Mouse (Mus musculus): ENCODE data around the gene Nsf. TPM values are rescaled to one million over a fixed set of nuclear protein-coding genes. Genes with fewer than 3 reads are reported as not detected.

Gene Nsf
- polyA plus RNA-seq, 1 experiment from 2014 or later, result 30.6 TPM

DNA sequence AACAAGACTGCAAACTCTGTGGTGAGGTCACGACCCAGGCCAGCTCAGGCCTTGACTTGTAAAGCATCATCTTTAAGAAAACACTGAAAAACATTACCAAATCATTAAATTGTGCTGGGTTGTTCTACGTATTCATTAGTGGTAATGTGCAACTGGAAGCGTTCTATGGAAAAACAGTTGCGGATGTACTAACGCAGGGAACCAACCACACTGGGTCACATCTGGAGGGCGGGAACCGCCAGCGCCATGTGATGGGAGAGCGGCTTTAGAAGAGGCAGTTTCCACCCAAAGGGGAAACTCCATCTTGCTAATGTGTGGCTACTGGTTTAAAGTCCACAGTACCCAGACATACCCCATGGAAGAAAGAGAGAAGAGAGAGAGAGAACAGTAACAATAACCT lies 123.4 kb downstream of the Nsf start:
- Histone ChIP-seq H3K27me3 (ENCODE audit: control insufficient read depth, insufficient read depth, low read length) (no peaks in the 10 kb centered on the region), H3K4me2 (replicated peaks; ENCODE audit: low read depth) (no peak overlapping the region), H3K9me3 (ENCODE audit: control insufficient read depth, low read length) (no peaks in the 10 kb centered on the region), H3K36me3 (ENCODE audit: control insufficient read depth, insufficient read depth, low read length) (no peaks in the 10 kb centered on the region; the same call in 1 of the 2 replicates), H3K4me1 (replicated peaks; ENCODE audit: control insufficient read depth, insufficient read depth) (no peaks in the 10 kb centered on the region), H3K27ac (replicated peaks) (no peak overlapping the region), H3K4me3 (ENCODE audit: low read depth, low read length) (no peak overlapping the region), H3K9ac (ENCODE audit: low read length) (no peak overlapping the region)
- no peak for ATAC-seq (ENCODE audit: low FRiP score, low TSS enrichment)
- TF ChIP-seq CTCF (IDR thresholded peaks at IDR 0.05; ENCODE audit: low read depth) (no peak), EP300 (optimal IDR thresholded peaks at IDR 0.05) (no peak)
- WGBS, result 81% methylated on average over 9 of the region's 9 CpGs
- DNase-seq (ENCODE audit: low spot score), result no peak

DNA sequence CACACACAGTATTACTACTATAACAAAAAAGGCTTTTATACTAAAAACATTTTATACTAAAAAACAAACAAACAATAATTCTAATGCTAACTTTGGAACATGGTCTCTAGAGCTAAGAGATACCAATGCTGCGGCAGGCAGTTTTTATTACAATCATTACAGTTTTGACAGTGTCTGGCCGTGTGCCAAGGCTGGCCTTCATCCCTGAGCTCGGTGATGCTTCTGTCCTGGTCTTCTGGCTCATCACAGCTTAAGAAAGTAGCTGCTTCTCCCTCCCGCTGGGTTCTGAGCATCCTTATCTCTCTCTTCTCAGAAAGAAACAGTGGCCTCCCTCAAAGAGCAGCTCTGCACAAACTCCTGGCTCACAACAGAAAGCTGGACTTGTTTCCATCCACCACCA lies 123.9 kb downstream of the Nsf start:
- no peak for TF ChIP-seq EP300 (optimal IDR thresholded peaks at IDR 0.05)
- TF ChIP-seq CTCF (IDR thresholded peaks at IDR 0.05; ENCODE audit: low read depth), result no peak
- DNase-seq (ENCODE audit: low spot score), result no peak
- Histone ChIP-seq H3K9ac (ENCODE audit: low read length) (no peak overlapping the region), H3K4me1 (replicated peaks; ENCODE audit: control insufficient read depth, insufficient read depth) (no peaks in the 10 kb centered on the region), H3K9me3 (ENCODE audit: control insufficient read depth, low read length) (no peaks in the 10 kb centered on the region), H3K4me3 (ENCODE audit: low read depth, low read length) (no peak overlapping the region), H3K4me2 (replicated peaks; ENCODE audit: low read depth) (no peak overlapping the region), H3K27me3 (ENCODE audit: control insufficient read depth, insufficient read depth, low read length) (no peaks in the 10 kb centered on the region), H3K27ac (replicated peaks) (no peak overlapping the region), H3K36me3 (ENCODE audit: control insufficient read depth, insufficient read depth, low read length) (no peaks in the 10 kb centered on the region; the same call in 1 of the 2 replicates)
- 53% methylated on average over 4 of the region's 4 CpGs for WGBS
- ATAC-seq (ENCODE audit: low FRiP score, low TSS enrichment), result no peak

DNA sequence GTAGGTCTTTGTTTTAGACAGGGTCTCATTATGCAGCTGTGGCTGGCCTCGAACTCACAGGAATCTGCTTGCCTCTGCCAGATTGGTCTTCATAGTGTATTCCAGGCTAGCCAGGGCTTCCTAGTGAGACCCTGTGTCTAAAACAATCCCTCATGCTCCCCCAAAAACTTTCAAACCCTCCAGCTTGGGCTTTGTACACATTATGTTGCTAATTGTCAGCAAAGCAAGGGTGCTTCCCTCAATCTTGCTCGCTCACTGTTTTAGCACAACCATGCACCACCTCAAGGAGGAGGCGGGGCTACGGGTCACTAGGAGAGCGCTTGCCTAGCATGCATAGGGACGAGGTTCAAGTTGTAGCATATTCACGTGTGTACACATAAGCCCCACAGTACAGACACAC lies 125.0 kb downstream of the Nsf start:
- Histone ChIP-seq H3K36me3 (ENCODE audit: control insufficient read depth, insufficient read depth, low read length) (no peaks in the 10 kb centered on the region; the same call in 1 of the 2 replicates), H3K4me1 (replicated peaks; ENCODE audit: control insufficient read depth, insufficient read depth) (no peaks in the 10 kb centered on the region), H3K9me3 (ENCODE audit: control insufficient read depth, low read length) (no peaks in the 10 kb centered on the region), H3K27ac (replicated peaks) (no peak overlapping the region), H3K27me3 (ENCODE audit: control insufficient read depth, insufficient read depth, low read length) (no peaks in the 10 kb centered on the region), H3K4me3 (ENCODE audit: low read depth, low read length) (no peak overlapping the region), H3K9ac (ENCODE audit: low read length) (no peak overlapping the region), H3K4me2 (replicated peaks; ENCODE audit: low read depth) (no peak overlapping the region)
- ATAC-seq (ENCODE audit: low FRiP score, low TSS enrichment) (no peak), DNase-seq (ENCODE audit: low spot score) (no peak)
- WGBS, result 81% methylated on average over 7 of the region's 7 CpGs
- no peak for TF ChIP-seq CTCF (IDR thresholded peaks at IDR 0.05; ENCODE audit: low read depth)
- TF ChIP-seq EP300 (optimal IDR thresholded peaks at IDR 0.05), result no peak

DNA sequence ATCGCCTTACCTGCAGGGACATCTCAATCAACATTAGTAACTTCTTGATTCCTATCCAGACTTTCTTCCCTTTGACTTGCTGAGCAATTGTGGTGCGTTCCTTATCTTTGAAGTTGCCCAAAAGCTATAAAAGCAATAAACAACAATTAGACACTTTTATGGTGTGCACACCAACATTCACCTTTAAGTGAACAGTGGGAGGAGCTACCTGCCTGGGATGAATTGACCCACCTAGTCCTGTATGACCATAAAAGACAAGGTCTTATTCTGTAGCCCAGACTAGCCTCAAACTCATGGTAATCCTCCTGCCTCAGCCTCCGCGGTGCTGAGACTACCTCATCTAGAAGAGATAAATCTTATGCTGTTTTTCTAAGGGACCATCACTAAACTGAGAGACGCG lies 126.7 kb downstream of the Nsf start:
- no peak for ATAC-seq (ENCODE audit: low FRiP score, low TSS enrichment)
- 88% methylated on average over 6 of the region's 6 CpGs for WGBS

DNA sequence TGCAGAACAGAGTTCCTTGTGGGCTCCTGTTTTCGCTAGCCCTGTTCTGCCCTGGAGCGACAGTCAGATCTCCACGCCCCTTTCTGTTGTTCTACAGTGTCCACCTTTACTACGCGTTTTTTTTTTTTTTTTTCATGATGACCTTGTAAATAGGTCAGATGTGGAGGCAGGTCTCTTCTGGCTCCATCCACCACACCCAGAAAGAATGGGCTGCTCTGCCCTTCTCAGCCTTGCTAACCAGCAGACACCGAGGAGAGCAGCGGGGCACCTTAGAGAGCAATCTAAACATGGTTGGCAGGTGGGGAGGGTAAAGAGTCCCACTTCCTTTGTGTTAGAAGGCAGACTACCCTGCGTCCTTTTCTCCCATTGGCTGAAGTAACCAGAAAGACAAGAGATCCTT lies 137.1 kb downstream of the Nsf start:
- H3K9ac ChIP-seq (ENCODE audit: low read length), result no peak overlapping the region
- H3K4me2 ChIP-seq (replicated peaks; ENCODE audit: low read depth), result no peak overlapping the region
- H3K4me1 ChIP-seq (replicated peaks; ENCODE audit: control insufficient read depth, insufficient read depth), result no peaks in the 10 kb centered on the region
- ATAC-seq (ENCODE audit: low FRiP score, low TSS enrichment), result no peak
- TF ChIP-seq CTCF (IDR thresholded peaks at IDR 0.05; ENCODE audit: low read depth) (no peak), EP300 (optimal IDR thresholded peaks at IDR 0.05) (no peak)
- H3K36me3 ChIP-seq (ENCODE audit: control insufficient read depth, insufficient read depth, low read length), result no peaks in the 10 kb centered on the region
- DNase-seq (ENCODE audit: low spot score), result no peak
- H3K9me3 ChIP-seq (ENCODE audit: control insufficient read depth, low read length), result no peaks in the 10 kb centered on the region
- 86% methylated on average over 8 of the region's 8 CpGs for WGBS
- H3K27me3 ChIP-seq (ENCODE audit: control insufficient read depth, insufficient read depth, low read length), result no peaks in the 10 kb centered on the region; the same call in 1 of the 2 replicates
- no peak overlapping the region for H3K4me3 ChIP-seq (ENCODE audit: low read depth, low read length)
- no peak overlapping the region for H3K27ac ChIP-seq (replicated peaks)

More for the DNA sequence above, 126.7 kb downstream of the Nsf start:
- DNase-seq (ENCODE audit: low spot score), result no peak
- Histone ChIP-seq H3K27me3 (ENCODE audit: control insufficient read depth, insufficient read depth, low read length) (no peaks in the 10 kb centered on the region), H3K9me3 (ENCODE audit: control insufficient read depth, low read length) (no peaks in the 10 kb centered on the region), H3K9ac (ENCODE audit: low read length) (no peak overlapping the region), H3K27ac (replicated peaks) (no peak overlapping the region), H3K36me3 (ENCODE audit: control insufficient read depth, insufficient read depth, low read length) (peaks cover 8% of the 10 kb centered on the region; the same call in 1 of the 2 replicates), H3K4me1 (replicated peaks; ENCODE audit: control insufficient read depth, insufficient read depth) (no peaks in the 10 kb centered on the region), H3K4me3 (ENCODE audit: low read depth, low read length) (no peak overlapping the region), H3K4me2 (replicated peaks; ENCODE audit: low read depth) (no peak overlapping the region)
- TF ChIP-seq EP300 (optimal IDR thresholded peaks at IDR 0.05) (no peak), CTCF (IDR thresholded peaks at IDR 0.05; ENCODE audit: low read depth) (no peak)

DNA sequence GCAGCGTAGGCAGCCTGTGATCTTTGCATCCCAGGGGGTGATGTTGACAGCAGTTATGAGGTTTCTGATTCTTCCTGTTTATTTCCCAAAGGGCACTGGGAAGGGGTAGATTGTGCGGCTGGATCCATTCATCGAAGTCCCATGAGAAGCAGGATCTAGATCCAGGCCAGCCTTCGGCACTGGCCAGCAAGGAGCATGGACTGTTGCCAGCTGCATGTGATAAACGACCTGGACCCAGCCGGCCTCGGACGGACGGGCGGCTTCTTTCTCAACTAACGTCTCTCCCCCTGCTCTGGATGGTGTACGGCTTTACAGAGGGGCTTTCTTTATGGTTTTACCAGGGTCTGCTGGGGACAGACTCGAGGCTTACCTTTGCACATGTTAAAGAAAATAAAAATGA lies 137.9 kb downstream of the Nsf start:
- H3K4me1 ChIP-seq (replicated peaks; ENCODE audit: control insufficient read depth, insufficient read depth), result no peaks in the 10 kb centered on the region
- no peak overlapping the region for H3K4me2 ChIP-seq (replicated peaks; ENCODE audit: low read depth)
- no peak for DNase-seq (ENCODE audit: low spot score)
- 41% methylated on average over 13 of the region's 13 CpGs for WGBS
- no peak for ATAC-seq (ENCODE audit: low FRiP score, low TSS enrichment)
- no peak overlapping the region for H3K4me3 ChIP-seq (ENCODE audit: low read depth, low read length)
- no peak overlapping the region for H3K9ac ChIP-seq (ENCODE audit: low read length)
- H3K27ac ChIP-seq (replicated peaks), result no peak overlapping the region
- no peaks in the 10 kb centered on the region for H3K36me3 ChIP-seq (ENCODE audit: control insufficient read depth, insufficient read depth, low read length)
- peaks cover 3% of the 10 kb centered on the region; the same call in 1 of the 2 replicates for H3K27me3 ChIP-seq (ENCODE audit: control insufficient read depth, insufficient read depth, low read length)
- no peak for TF ChIP-seq CTCF (IDR thresholded peaks at IDR 0.05; ENCODE audit: low read depth)
- TF ChIP-seq EP300 (optimal IDR thresholded peaks at IDR 0.05), result no peak
- H3K9me3 ChIP-seq (ENCODE audit: control insufficient read depth, low read length), result no peaks in the 10 kb centered on the region
